Mouse (Mus musculus) left cerebral cortex, adult 8-10 months (tissue): ENCODE results near the gene Pkn3. TPM values are rescaled to one million over a fixed set of nuclear protein-coding genes. Genes with fewer than 3 reads are reported as not detected.
"Not testable (repeated sequence)": the region's sequence is repeated elsewhere in the genome, so short reads cannot be mapped to it uniquely, and the experiment has no call there.

ENCODE experiments used
- DNase-seq, 2 experiments: peaks; one replicate each; pipeline ENCODE4 v3.0.0; 2022; ENCODE audit warnings: low spot score in 2 of 2
- total RNA-seq, 4 experiments: library from RNA; stranded (reverse); gene quantifications; 2 replicates each; pipeline ENCODE4 v1.2.4; 2022

Pkn3 gene
- total RNA-seq, 4 experiments from 2014 or later = 1.9 to 4.5 (median 2.3) TPM

GRCm38 (mm10) chr2:30134928-30135620 is 57.6 kb downstream of the Pkn3 start:
- DNase-seq = no peak

- DNase-seq = no peak
Measured at GRCm38 (mm10) chr2:30136458-30136857, 59.0 kb downstream of the Pkn3 start.

GRCm38 (mm10) chr2:30140021-30140420 is 62.5 kb downstream of the Pkn3 start:
- not testable (repeated sequence) for DNase-seq

Other genes with a start within 250 kb of the Pkn3 start
- gene Cercam, start 208.5 kb upstream of the Pkn3 start, total RNA-seq = 10 to 100 TPM in 3 of 4 experiments, 1 to 10 TPM in 1; 7.7 to 11.6 (median 11.0) TPM
- gene Odf2, start 188.5 kb upstream of the Pkn3 start, total RNA-seq = 100 to 1,000 TPM in 1 of 4 experiments, 10 to 100 TPM in 3; 85.4 to 106 (median 97.1) TPM
- gene Gle1, start 142.3 kb upstream of the Pkn3 start, total RNA-seq = 10 to 100 TPM; 45.2 to 52.4 (median 48.4) TPM
- gene Sptan1, start 112.1 kb upstream of the Pkn3 start, total RNA-seq = 100 to 1,000 TPM; 738 to 833 (median 788) TPM
- 10 to 100 TPM; 38.7 to 43.4 (median 42.1) TPM for gene Wdr34, start 28.8 kb upstream of the Pkn3 start, total RNA-seq
- 100 to 1,000 TPM; 190 to 221 (median 207) TPM for gene Set, start 20.3 kb upstream of the Pkn3 start, total RNA-seq
- gene Zdhhc12, start 16.0 kb downstream of the Pkn3 start, total RNA-seq = 10 to 100 TPM in 1 of 4 experiments, 1 to 10 TPM in 3; 6.8 to 10.5 (median 8.9) TPM
- gene Zer1, start 46.9 kb downstream of the Pkn3 start, total RNA-seq = 100 to 1,000 TPM; 141 to 144 (median 142) TPM
- gene Tbc1d13, start 56.1 kb downstream of the Pkn3 start, total RNA-seq = 10 to 100 TPM; 46.3 to 59.3 (median 49.1) TPM
- 10 to 100 TPM; 18.8 to 23.6 (median 22.9) TPM for gene Endog, start 93.8 kb downstream of the Pkn3 start, total RNA-seq
- 10 to 100 TPM; 30.7 to 36.2 (median 31.6) TPM for gene Spout1, start 100.8 kb downstream of the Pkn3 start, total RNA-seq
- gene Kyat1, start 128.2 kb downstream of the Pkn3 start, total RNA-seq = 10 to 100 TPM; 15.3 to 16.8 (median 16.1) TPM
- gene Lrrc8a, start 160.0 kb downstream of the Pkn3 start, total RNA-seq = 10 to 100 TPM; 59.1 to 67.0 (median 61.5) TPM
- 1 to 10 TPM; 3.8 to 8.8 (median 5.5) TPM for gene Gm28035, start 162.9 kb downstream of the Pkn3 start, total RNA-seq
- 10 to 100 TPM; 16.6 to 22.2 (median 19.5) TPM for gene Phyhd1, start 188.5 kb downstream of the Pkn3 start, total RNA-seq
- not detected for gene Gm28038, start 203.4 kb downstream of the Pkn3 start, total RNA-seq
- gene Dolk, start 208.7 kb downstream of the Pkn3 start, total RNA-seq = 10 to 100 TPM; 23.3 to 27.7 (median 25.2) TPM
- 10 to 100 TPM; 16.7 to 23.0 (median 19.6) TPM for gene Nup188, start 208.7 kb downstream of the Pkn3 start, total RNA-seq